Mouse (Mus musculus): Measurements from ENCODE around the gene Atrnl1.

The Atrnl1 gene

GRCm38 (mm10) chr19:58082751-58083150 is 471.9 kb downstream of the Atrnl1 start:
- DNase-seq (ENCODE audit: low spot score), result no peak

GRCm38 (mm10) chr19:58084826-58085225 is 474.0 kb downstream of the Atrnl1 start:
- DNase-seq (ENCODE audit: low spot score), result no peak

DNA sequence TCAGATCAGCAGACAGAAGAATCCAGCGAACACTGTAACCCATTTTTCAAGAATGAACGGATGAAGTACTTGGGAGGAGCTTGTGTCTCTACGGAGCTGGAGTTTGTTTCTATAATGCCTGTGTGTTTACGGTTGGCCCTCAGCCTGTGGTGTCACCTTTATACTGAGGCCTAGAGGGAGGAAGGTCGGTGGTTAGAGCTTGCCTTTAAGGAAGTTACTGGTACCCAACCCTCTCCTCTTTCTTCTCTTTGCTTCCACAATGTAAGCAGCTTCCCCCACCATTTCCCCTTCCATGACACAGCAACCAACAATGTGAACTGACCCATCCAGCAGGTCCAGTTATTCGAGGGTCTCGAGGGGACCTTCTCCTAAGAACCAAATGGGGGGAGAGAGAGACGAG is 475.9 kb downstream of the Atrnl1 start:
- no peak for DNase-seq (ENCODE audit: low spot score)

DNA sequence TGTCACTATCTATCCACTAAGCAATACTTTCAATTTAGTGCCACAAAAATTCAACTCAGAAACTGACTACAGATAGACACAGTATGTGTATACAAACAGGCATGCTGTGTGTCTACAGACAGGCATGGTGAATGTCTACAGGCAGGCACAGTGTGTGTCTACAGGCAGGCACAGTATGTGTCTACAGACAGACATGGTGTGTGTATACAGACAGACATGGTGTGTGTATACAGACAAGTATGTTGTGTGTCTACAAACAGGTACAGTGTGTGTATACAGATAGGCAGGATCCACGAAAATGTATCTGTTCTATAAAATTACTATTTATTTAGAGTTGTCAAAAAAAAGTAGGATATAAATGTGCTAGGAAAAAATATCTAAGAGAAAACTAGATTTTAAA is 477.1 kb downstream of the Atrnl1 start:
- DNase-seq (ENCODE audit: low spot score), result no peak

DNA sequence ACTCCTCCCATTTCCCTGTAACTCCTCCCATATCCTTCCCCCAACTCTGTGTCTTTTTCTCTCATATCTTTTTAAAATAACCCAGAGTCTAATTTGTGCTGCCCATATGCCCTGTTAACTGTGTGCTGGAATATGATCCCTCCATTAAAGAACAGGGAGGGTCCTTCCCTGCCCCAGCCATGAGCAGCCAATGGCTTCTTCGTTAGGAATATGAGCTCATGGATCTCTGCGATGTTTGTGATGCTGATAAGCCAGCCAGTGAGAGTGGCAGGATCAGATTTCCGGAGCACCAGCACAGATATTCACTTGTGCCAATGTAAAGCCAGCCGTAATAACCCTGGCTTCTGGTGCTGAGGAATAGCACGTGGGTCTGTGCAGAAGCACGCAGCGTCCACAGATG is 477.6 kb downstream of the Atrnl1 start:
- no peak for DNase-seq (ENCODE audit: low spot score)

GRCm38 (mm10) chr19:58091911-58092310 is 481.1 kb downstream of the Atrnl1 start:
- no peak for DNase-seq (ENCODE audit: low spot score)

GRCm38 (mm10) chr19:58094781-58095543 is 484.1 kb downstream of the Atrnl1 start:
- no peak for DNase-seq (ENCODE audit: low spot score)

DNA sequence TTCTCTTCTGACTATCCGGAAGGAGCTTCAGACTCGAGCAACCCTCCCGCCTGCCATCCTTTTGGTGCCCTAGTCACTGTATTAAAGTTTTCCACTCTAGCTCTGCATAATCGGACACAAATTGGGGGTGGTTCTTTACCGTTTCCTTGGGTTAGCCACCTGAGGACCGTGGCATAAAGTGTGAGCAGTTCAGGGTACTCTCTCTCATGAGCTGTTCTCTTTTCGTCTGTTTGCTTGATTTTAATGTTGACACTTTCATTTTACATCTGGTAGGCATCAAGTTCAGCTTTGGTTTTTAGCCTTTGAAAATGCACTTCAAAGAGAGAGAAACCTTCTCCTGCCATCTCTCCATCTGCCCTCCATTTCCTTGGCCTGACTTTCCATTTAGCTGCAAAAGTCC is 484.9 kb downstream of the Atrnl1 start:
- DNase-seq (ENCODE audit: low spot score), result no peak

- no peak for DNase-seq (ENCODE audit: low spot score)
Measured at GRCm38 (mm10) chr19:58097195-58097594, 486.4 kb downstream of the Atrnl1 start.

DNA sequence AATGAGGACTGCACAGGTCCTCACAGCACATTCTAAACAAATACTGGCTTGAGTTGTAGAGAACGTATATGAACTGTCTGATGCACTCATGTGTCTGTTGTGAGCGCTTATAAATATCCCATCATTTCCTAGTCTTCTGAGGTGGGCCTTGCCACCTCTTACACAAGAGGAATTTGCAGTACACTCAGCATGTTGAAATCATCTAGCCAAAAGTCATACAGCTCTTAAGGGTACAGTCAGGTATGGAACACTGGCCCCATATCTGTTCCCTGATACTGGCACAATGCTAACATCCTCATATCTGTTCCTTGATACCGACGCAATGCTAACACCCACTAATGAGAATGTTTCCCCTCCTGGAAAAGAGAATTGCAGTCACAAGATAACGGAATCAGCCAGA is 488.7 kb downstream of the Atrnl1 start:
- no peak for DNase-seq (ENCODE audit: low spot score)

GRCm38 (mm10) chr19:58100381-58100780 is 489.5 kb downstream of the Atrnl1 start:
- DNase-seq (ENCODE audit: low spot score), result no peak

- no peak for DNase-seq (ENCODE audit: low spot score)
Measured at GRCm38 (mm10) chr19:58104544-58104943, 493.7 kb downstream of the Atrnl1 start.

DNA sequence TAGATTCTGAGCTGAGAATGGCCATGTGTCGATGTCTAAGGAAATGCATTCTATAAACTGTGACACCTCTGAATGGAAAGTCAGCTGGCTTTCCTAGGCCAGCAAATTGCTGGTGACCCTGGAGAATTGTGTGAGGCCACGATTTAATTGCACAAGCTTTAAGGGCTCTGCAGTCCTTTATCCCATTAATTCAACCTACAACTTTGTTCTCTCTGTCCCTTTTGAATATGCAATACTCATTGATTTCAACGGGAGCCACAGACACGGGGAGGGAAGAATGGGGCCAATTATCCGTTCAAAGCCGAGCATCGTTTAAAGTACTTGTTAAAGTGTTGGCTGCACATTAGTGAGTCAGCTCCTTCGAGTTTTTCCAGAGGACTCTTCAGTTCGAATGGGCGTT is 496.8 kb downstream of the Atrnl1 start:
- DNase-seq (ENCODE audit: low spot score), result no peak

GRCm38 (mm10) chr19:58110491-58110890 is 499.7 kb downstream of the Atrnl1 start:
- DNase-seq (ENCODE audit: low spot score), result no peak

GRCm38 (mm10) chr19:58111291-58111690 is 500.5 kb downstream of the Atrnl1 start:
- no peak for DNase-seq (ENCODE audit: low spot score)

DNA sequence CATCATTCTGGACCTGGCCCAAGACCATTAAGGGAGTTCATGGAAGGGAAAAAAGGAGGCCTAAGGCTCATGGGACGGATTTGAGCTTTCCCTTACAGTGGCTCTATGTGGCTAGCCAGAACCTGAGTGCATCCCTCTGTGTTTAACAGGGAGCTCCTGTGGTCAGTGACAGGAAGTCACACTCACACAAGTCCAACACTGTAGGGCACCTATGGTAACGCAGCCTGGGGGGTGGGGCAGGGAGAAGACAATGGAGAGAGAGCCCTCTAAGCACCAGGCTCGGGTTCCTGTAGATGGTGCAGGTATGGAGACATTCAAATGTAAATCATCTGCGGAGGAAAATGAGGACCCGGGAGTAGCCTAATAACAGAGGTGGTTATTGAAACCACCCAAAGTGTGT is 501.3 kb downstream of the Atrnl1 start:
- no peak for DNase-seq (ENCODE audit: low spot score)

DNA sequence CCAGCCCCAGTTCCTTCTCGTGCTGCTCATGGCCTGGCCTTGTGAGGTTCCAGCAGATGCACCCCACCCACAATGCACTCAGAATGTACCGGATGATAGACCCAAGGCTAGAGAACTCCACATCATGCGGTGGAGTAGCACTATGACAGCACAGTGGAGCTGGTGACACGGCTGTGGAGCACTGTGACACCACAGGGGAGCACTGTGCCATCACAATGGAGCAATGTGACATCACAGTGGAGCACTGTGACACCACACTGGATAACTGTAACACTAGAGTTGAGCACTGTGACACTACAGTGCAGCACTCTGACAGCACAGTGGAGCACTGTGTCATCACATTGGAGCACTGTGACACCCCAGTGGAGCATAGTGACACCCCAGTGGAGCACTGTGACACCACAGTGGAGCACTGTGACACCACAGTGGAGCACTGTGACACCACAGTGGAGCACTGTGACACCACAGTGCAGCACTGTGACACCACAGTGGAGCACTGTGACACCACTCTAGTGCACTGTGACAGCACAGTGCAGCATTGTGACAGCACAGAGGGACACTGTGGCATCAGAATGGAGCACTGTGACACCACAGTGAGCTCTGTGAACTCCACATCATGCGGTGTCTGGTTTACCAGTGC is 502.4 kb downstream of the Atrnl1 start:
- no peak for DNase-seq (ENCODE audit: low spot score)

DNA sequence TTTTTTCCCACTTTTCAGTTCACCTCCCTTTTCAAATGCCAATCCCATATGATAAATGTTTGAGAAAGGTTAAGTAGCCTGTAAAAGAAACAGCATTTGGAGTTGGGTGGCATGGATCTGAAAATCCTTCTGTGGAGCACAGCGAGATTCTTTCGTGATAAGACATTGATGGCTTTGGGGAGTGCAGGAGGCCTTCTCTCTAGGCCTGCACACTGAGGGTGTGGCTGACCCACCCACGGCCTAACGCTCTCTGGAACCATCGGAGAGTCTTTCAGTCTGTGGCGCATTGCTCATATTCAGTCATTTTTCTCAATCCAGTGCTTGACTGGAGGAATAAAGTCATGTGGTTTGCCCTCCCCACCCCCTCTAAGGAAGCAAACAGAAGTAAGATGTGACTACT is 506.8 kb downstream of the Atrnl1 start:
- no peak for DNase-seq (ENCODE audit: low spot score)

DNA sequence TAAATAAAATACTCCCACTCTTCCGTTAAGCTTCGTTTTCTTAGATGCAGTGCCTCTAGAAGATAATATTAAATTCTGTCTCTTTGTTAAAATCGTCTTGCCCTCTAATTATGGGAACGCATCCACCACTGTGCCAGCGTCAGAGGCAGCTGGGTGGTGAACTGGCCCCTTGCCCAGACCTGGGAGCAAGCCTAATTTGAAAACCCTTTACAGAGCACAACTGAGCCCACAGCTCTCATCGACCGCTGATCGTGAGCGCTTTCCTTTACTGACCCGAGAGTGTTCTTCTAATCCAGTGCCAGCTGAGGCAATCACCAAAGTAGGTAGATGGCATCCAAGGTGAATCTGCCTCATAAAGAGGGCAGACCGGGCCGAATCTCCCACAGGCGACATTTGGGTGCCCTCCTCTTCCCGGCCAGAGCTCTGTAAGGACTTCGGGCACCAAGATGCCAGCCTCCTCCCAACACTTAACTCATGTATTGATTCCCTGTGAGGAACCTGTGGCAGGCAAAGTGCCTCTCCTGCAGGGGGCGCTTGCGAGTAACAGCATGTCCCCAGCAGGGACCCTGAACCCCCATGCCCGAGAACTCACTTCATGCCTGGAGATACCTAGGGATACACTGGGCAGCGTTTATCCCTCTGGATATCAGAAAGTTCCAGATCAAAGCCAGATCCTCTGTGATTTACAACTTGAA is 507.5 kb downstream of the Atrnl1 start:
- DNase-seq (ENCODE audit: low spot score), result no peak

GRCm38 (mm10) chr19:58118864-58119263 is 508.0 kb downstream of the Atrnl1 start:
- no peak for DNase-seq (ENCODE audit: low spot score)

DNA sequence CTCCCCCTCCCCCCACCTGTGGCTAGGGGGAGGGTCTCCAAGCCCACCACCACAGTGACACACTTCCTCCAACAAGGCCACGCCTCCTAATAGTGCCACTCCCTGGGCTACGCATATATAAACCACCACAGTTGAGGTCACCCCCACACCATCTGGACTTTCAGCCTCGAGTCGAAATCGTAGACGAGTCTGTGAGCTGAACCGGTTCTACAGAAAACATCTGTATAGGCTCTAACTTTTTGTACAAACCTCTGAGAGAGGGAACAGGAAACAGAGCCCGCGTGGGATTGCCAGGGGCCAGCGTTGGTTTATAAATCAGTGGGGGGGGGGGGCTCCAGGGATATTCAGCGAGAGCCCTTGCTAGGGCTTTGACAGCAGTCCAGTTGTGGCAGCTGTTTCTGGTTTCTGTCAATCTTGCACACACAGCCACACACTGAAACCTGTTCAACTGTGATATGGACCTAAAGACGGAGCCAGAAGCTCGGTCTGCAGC is 508.9 kb downstream of the Atrnl1 start:
- DNase-seq (ENCODE audit: low spot score), result no peak

DNA sequence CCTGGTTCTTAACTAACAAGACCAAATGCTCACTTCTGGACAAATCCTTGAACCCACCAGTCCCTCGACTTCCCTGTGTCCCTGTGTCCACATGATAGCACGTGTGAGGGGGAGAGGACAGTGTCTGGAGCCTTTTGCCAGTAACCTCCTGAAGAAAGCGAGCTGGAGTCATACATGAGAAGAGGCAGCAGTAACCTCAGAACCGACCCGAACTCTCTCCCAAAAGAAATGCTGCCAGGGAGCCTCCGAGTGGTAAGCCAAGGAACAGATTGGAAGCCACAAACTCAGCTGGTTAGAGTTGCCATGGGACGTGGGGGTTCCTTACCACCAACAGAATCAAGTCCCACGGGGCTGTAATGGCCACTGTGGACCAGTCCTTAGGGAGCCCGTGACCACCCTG is 509.8 kb downstream of the Atrnl1 start:
- DNase-seq (ENCODE audit: low spot score), result no peak

DNA sequence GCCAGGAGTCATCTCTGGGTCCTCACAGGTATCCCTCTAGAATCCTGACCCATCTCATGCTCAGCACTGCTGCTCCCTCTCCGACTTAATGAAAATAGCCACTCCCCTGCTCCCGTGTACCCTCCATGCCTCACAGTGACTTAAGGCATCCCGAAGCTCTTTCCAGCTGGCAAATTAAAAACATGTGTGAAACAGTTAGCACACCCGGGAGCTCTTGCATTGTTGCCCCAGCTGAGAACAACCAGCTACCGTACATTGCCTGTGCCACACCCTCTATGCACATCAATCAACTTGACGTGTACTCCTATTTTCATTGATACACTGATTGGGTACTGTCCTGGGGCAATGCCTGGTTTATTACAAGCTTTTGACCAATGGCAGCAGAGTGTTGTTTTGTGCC is 510.8 kb downstream of the Atrnl1 start:
- no peak for DNase-seq (ENCODE audit: low spot score)
